Mouse (Mus musculus) midbrain, embryonic 14.5 days (tissue): ENCODE measurements around the gene Dvl2. TPM values are rescaled to one million over a fixed set of nuclear protein-coding genes. Genes with fewer than 3 reads are reported as not detected.

Source experiments
- ATAC-seq: fragments of 200-750 bp; cut with Nextera tagmentation; 2 replicates; pipeline ENCODE4 v1.8.0; 2017; ENCODE audit warnings: moderate number of reproducible peaks, moderate library complexity; ENCODE audit not compliant: low FRiP score, low TSS enrichment
- DNase-seq: peaks from one replicate; pipeline ENCODE4 v3.0.0-alpha.2; 2015
- H3K27ac ChIP-seq: fragments of 300-500 bp; sonication (generic); replicated peaks from 2 replicates; pipeline ENCODE4 v1.5.1; 2014; ENCODE audit warnings: mild to moderate bottlenecking, low read depth, low read length, moderate library complexity
- H3K27me3 ChIP-seq: fragments of 300-500 bp; sonication (generic); 2 replicates; pipeline ENCODE4 v1.6.1; 2014; ENCODE audit warnings: low read length, control low read depth, mixed read lengths; ENCODE audit not compliant: control insufficient read depth, insufficient read depth
- H3K36me3 ChIP-seq: fragments of 300-500 bp; sonication (generic); 2 replicates; pipeline ENCODE4 v1.6.1; 2014; ENCODE audit warnings: low read length, control low read depth; ENCODE audit not compliant: control insufficient read depth, insufficient read depth
- H3K4me1 ChIP-seq: fragments of 300-500 bp; sonication (generic); 2 replicates; pipeline ENCODE4 v1.6.1; 2014; ENCODE audit warnings: mild to moderate bottlenecking, antibody characterized with exemption, low read length, control low read depth; ENCODE audit not compliant: control insufficient read depth, insufficient read depth
- H3K4me2 ChIP-seq: fragments of 300-500 bp; sonication (generic); 2 replicates; pipeline ENCODE4 v1.6.1; 2014; ENCODE audit warnings: mild to moderate bottlenecking, low read length, moderate library complexity
- H3K4me3 ChIP-seq: fragments of 300-500 bp; sonication (generic); replicated peaks from 2 replicates; pipeline ENCODE4 v1.5.1; 2014; ENCODE audit warnings: low read depth, low read length
- H3K9ac ChIP-seq: fragments of 300-500 bp; sonication (generic); replicated peaks from 2 replicates; pipeline ENCODE4 v1.6.1; 2014; ENCODE audit warnings: mild to moderate bottlenecking, low read length, moderate library complexity
- H3K9me3 ChIP-seq: fragments of 300-500 bp; sonication (generic); 2 replicates; pipeline ENCODE4 v1.6.1; 2016; ENCODE audit warnings: low read length, control low read depth, mixed read lengths; ENCODE audit not compliant: control insufficient read depth
- WGBS: fragments of 180-500 bp; shearing (Covaris S2); extraction: QIAGEN DNeasy Blood & Tissue Kit; methylation state at CpG from one replicate; pipeline ENCODE4 v1.1.7; 2014; 5-methylcytosine and 5-hydroxymethylcytosine counted together
- polyA plus RNA-seq: library from polyadenylated mRNA; unstranded; fragments of >200 nt; fragmentation: Nextera tagmentation; extraction: Ambion mirVana; gene quantifications from 2 replicates; pipeline ENCODE4 v1.2.1, GENCODE M21; 2014

The Dvl2 gene
- polyA plus RNA-seq, 1 experiment from 2014 or later: 23.0 TPM

DNA sequence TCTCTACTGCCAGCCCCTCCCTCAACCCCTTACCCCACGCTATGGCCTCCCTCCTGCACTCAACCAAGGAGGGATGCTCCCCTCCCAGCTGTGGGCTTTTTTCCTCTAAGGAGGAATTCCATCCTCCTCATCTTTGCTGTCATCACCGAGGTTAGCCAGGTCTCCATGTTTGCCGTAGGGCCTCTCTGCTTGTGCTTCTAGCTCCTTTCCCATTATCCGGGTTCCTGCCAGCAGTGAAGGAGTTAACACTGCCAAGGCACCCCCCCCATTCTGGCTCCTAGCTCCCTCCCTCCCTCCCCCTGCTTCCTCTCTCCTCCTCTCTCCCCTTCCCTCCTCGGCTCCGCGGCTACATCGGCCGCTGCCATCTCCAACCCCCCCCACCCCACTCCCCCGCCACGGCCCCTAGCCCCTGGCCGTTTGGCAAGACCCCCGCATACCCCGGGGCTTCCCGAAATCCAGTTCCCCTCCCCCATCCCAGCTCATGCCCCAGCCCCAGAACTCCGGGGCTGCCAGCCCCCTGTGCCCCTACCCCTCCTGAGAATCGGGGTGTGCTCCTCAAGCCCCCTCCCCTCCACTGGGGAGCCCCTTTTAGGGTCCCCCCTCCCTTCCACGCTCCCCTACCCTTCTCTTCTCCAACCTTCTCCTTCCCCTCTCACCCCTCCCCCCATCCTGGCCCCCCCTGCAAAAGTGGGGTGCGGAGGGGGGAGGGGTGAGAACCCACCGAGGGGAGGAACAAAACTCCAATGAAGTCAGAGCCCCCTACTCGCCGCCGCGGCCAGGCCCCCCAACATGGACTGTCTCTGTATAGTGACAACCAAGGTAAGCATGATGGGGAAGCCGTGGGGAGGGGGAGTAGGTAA lies 18.0 kb downstream of the Dvl2 start:
- H3K9ac ChIP-seq: peak overlapping the region; percentile 80
- H3K36me3 ChIP-seq: peaks cover 9% of the 10 kb centered on the region
- ATAC-seq (no peak), DNase-seq (peak; percentile 94)
- peak overlapping the region; percentile 94 for H3K27ac ChIP-seq
- no peaks in the 10 kb centered on the region for H3K9me3 ChIP-seq
- peak overlapping the region; percentile 77 for H3K4me3 ChIP-seq
- under 1% methylated on average over 25 of the region's 25 CpGs for WGBS
- H3K27me3 ChIP-seq: no peaks in the 10 kb centered on the region
- H3K4me2 ChIP-seq: peak overlapping the region; percentile 89
- peaks cover 57% of the 10 kb centered on the region for H3K4me1 ChIP-seq

GRCm38 (mm10) chr11:70019495-70020021 lies 19.2 kb downstream of the Dvl2 start:
- 17% methylated on average over 2 of the region's 2 CpGs for WGBS
- Histone ChIP-seq H3K4me2 (peak overlapping the region; percentile 89), H3K36me3 (no peaks in the 10 kb centered on the region), H3K9me3 (no peaks in the 10 kb centered on the region), H3K9ac (peak overlapping the region; percentile 80; the same call in 1 of the 2 replicates), H3K4me1 (peaks cover 64% of the 10 kb centered on the region), H3K27ac (peak overlapping the region; percentile 94), H3K27me3 (no peaks in the 10 kb centered on the region), H3K4me3 (peak overlapping the region; percentile 77)
- no peak for ATAC-seq
- no peak for DNase-seq

- 9% methylated on average over 8 of the region's 8 CpGs for WGBS
- H3K36me3 ChIP-seq: no peaks in the 10 kb centered on the region
- peak overlapping the region; percentile 89 for H3K4me2 ChIP-seq
- ATAC-seq: no peak
- no peaks in the 10 kb centered on the region for H3K27me3 ChIP-seq
- H3K4me3 ChIP-seq: peak overlapping the region; percentile 77
- peaks cover 63% of the 10 kb centered on the region for H3K4me1 ChIP-seq
- peak; percentile 38 for DNase-seq
- peak overlapping the region; percentile 80; the same call in 1 of the 2 replicates for H3K9ac ChIP-seq
- H3K9me3 ChIP-seq: no peaks in the 10 kb centered on the region
- H3K27ac ChIP-seq: peak overlapping the region; percentile 94
Observed at GRCm38 (mm10) chr11:70020022-70020631, 19.7 kb downstream of the Dvl2 start.

- Histone ChIP-seq H3K9ac (peak overlapping the region; percentile 80), H3K27ac (peak overlapping the region; percentile 94), H3K4me1 (peaks cover 66% of the 10 kb centered on the region), H3K27me3 (no peaks in the 10 kb centered on the region), H3K9me3 (no peaks in the 10 kb centered on the region), H3K36me3 (no peaks in the 10 kb centered on the region), H3K4me3 (peak overlapping the region; percentile 77), H3K4me2 (peak overlapping the region; percentile 89)
- WGBS: 1% methylated on average over 8 of the region's 8 CpGs
- ATAC-seq (peak; percentile 83), DNase-seq (peak; percentile 89)
Observed at GRCm38 (mm10) chr11:70020731-70021263, 20.4 kb downstream of the Dvl2 start.

GRCm38 (mm10) chr11:70021264-70022132 lies 21.1 kb downstream of the Dvl2 start:
- ATAC-seq: peak; percentile 87

GRCm38 (mm10) chr11:70023481-70024150 lies 23.2 kb downstream of the Dvl2 start:
- 5% methylated on average over 22 of the region's 29 CpGs for WGBS

More at GRCm38 (mm10) chr11:70021264-70022132, 21.1 kb downstream of the Dvl2 start:
- under 1% methylated on average over 40 of the region's 40 CpGs for WGBS
- peak; percentile 99 for DNase-seq
- Histone ChIP-seq H3K4me1 (peaks cover 73% of the 10 kb centered on the region), H3K27me3 (no peaks in the 10 kb centered on the region), H3K27ac (peak overlapping the region; percentile 94), H3K36me3 (no peaks in the 10 kb centered on the region), H3K4me3 (peak overlapping the region; percentile 77), H3K9ac (peak overlapping the region; percentile 80; the same call in 1 of the 2 replicates), H3K4me2 (peak overlapping the region; percentile 89), H3K9me3 (no peaks in the 10 kb centered on the region)

GRCm38 (mm10) chr11:70024151-70024514 lies 23.7 kb downstream of the Dvl2 start:
- Histone ChIP-seq H3K9ac (peak overlapping the region; percentile 47), H3K4me3 (peak overlapping the region; percentile 39), H3K9me3 (no peaks in the 10 kb centered on the region), H3K4me2 (peak overlapping the region; percentile 71), H3K27me3 (no peaks in the 10 kb centered on the region), H3K27ac (peak overlapping the region; percentile 66), H3K36me3 (no peaks in the 10 kb centered on the region), H3K4me1 (peaks cover 82% of the 10 kb centered on the region)
- no peak for DNase-seq
- no peak for ATAC-seq
- 13% methylated on average over 6 of the region's 6 CpGs for WGBS

More at GRCm38 (mm10) chr11:70023481-70024150, 23.2 kb downstream of the Dvl2 start:
- ATAC-seq (no peak), DNase-seq (peak; percentile 83)
- peak overlapping the region; percentile 39 for H3K4me3 ChIP-seq
- peak overlapping the region; percentile 66 for H3K27ac ChIP-seq
- H3K4me2 ChIP-seq: peak overlapping the region; percentile 71
- peak overlapping the region; percentile 47 for H3K9ac ChIP-seq
- H3K36me3 ChIP-seq: no peaks in the 10 kb centered on the region
- H3K4me1 ChIP-seq: peaks cover 82% of the 10 kb centered on the region
- H3K9me3 ChIP-seq: no peaks in the 10 kb centered on the region
- H3K27me3 ChIP-seq: no peaks in the 10 kb centered on the region
